Mouse (Mus musculus) c-Kit-positive CD71-positive TER-119-negative erythroid progenitor cells, embryonic 14.5 days (primary cell): ENCODE results near the gene Ddx55.

Source experiments
- DNase-seq: peaks from one replicate; pipeline ENCODE4 v3.0.0-alpha.2; 2013; ENCODE audit warnings: low read depth

The Ddx55 gene

DNA sequence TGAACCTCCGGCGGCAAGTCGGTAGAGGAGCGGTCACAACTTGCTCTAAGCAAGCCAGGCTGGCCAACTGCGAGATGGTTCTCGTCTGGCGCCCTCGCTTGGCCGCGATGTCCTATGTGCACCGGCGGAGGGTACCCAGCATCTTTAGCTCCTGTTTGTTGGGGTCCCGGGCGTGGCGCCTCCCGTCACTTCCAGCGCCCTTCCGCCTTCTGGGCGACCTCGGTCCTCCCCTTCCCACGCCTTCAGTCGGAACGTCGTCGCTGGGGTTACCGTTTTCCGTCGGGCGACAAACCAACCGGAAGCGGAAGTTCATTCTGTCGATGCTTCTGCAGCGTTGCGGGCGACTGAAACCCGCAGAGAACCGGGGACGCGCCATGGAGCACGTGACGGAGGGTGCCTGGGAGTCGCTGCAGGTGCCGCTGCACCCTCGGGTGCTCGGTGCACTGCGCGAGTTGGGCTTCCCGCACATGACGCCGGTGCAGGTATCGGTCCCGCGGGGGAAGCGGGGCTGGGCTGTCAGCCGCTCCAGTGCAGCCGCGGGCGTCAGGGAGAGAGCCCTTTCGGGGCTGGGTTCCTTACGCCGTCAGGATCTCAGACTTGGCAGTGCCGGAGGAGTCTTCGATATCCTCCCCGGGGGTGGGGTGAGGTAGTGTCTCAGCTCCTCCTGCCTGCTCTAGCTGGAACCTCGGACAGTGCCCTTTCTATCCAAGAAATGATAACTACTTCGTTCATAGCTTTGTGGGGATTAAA lies at the start of gene Ddx55:
Ddx55 (plus strand) TSS at position 307 of the 750 bp plus-strand sequence.
- peak; percentile 90 for DNase-seq

DNA sequence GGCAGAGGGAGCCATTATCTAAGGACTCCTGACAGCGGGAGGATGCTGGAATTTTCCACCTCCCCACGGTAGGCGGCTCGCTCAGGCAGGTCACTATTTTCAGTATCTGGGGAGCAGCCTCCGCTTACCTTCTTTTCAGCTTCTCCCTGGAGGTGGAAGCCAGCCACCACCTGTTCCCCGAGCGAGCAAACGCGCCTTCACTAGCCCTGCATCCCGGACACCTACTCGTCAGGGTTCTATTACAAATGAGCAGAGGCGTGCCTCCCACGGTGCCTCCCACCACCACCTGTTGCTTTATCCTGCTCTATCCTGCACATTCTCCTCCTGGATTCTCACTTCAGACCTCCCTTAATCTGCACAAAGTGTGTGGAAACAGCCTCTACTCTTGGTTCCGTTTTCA lies 48.9 kb upstream of the Ddx55 start:
- no peak for DNase-seq

DNA sequence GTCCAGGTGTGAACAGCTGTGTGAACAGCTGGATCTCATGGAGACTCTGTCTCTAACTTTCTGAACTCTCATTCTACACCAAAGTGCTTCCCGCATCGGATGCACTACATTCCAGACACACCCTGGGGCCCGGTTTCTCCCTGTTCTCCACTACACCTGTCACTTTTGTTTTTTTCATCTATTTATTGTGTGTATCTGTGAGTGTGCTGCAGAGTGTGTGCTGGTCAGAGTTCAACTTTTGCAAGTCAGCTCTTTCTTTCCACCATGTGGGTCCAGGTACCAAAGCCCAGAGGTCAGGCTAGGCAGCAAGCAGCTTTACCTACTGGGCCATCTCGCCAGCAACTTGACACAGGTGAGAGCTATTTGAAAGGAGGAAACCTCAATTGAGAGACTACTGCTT lies 47.4 kb upstream of the Ddx55 start:
- no peak for DNase-seq

DNA sequence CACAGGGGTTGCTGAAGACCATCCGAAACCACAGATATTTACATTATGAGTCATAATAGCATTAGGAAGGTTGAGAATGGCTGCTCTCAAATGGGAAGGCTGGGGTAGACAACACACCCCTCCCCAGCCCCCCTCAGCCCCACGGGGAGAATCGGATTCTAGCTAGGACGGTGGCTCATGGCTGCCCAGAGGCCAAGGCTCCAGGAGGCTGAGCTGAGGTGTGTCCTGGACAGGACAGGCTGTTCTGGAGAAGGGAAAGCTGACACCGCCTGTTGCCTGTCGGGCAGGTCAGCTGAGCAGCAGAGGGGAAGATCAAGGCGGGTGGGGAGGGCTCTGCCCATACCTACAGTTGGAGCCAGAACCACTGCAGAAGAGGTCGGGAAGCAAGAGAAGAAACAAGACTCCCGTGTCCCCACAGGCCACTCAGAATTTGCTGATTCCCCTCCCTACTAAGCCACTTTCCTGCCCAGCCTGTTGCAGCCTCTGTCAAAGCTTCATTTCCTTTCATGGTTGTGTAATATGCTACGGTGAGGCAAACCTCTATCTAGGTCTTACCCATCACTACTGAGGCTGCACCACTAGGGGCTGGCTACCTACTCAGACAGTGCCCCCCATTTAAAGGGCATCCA lies 45.8 kb upstream of the Ddx55 start:
- no peak for DNase-seq

DNA sequence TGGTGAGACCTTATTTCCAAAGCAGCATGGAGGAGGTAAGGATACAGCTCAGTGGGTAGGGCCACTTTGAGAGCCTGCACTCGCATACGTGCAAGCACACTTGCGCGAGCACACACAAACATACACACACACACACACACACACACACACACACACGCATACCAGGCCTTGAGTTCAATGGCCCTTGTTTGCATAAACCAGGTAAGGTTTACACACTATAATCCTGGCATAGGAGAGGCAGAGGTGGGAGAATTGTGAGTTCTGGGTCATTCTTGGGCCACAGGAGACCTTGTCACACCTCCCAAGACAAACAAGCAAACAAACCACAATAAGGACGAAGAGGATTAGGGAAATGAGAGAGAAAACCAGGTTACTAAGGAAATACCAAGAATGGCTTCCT lies 43.5 kb upstream of the Ddx55 start:
- DNase-seq, result no peak

DNA sequence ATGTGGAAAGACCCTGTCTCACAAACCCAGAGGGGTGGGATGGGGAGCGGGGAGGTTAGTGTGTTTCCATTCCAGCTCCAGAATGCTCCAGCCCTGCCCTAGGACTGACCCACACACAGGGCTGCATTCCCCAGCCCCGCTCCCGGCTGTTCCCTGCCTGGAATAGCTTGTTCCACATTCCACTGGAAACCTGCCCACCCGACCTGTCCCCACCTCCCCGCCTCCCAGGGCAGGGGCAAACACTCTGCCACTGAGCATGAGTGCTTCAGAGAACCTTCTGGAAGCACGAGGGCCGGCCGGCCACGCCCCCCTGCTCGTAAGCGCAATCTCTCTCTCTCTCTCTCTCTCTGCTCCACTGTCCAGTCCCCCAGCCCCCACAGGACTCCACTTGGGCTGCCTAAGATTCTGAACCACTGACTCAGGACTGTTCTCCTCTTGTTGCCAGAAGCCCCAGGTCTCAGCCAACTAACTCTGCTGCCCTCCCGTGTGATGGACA lies 42.9 kb upstream of the Ddx55 start:
- DNase-seq, result no peak

DNA sequence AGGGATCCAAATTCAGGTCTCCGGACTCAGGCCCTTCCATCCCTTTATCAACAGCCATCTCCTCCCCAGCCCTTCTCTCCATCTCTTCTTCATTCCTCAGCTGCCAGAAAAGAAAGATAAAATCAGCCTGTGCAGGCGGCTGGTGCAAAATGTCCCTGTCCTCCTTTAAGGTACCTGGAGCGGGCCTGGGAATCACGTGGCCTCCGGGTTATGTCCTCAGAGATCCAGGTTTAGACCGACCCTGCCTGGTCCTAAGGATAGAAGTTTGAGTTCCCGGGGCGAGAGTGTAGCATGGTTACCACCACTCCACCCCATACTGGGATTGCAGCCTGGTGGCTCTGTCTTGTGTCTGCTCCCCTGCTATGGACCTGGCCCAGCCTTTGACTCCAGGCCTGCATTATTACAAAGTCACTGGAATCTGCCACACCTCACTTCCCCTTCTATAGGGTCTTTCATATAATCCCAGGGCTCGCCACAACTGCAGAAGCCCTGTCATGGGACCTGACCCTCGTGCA lies 42.1 kb upstream of the Ddx55 start:
- no peak for DNase-seq

DNA sequence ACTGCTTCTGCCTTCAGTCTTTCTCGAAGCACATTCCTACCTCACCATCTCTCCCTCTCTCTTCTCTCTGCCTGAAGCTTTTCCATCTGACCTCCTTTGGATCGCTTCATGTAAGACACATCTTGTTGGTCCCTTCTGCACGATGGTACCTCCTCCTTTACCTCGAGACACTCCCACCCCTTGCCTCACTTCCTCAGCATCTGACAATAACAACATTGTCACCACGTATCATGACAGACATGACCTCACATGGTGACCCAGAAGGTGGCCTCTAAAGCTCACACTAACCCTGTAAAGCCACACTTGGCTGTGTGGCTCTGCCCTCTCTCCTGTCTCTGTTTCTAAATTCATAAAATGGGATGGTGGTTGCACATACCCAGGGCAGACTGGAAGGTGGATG lies 36.9 kb upstream of the Ddx55 start:
- no peak for DNase-seq

DNA sequence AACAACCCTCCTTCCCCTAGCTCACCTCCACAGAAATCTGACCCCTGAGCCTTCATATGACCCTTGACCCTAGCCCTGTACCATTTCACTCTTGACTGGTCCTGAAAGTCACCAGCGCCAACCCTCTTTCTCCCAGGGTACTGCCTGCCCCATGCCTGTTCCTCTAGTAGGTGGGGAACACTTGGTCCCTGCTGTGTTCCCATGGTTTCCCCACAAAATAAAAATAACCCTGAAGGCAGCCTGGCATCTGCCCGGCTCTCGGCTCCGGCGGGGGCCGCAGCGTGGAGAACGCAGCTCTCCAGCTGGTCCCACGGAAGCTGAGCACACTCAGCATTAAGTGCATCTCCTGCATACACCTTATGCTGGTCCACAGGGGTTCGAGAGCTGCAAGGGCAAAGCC lies 34.0 kb upstream of the Ddx55 start:
- DNase-seq, result no peak

DNA sequence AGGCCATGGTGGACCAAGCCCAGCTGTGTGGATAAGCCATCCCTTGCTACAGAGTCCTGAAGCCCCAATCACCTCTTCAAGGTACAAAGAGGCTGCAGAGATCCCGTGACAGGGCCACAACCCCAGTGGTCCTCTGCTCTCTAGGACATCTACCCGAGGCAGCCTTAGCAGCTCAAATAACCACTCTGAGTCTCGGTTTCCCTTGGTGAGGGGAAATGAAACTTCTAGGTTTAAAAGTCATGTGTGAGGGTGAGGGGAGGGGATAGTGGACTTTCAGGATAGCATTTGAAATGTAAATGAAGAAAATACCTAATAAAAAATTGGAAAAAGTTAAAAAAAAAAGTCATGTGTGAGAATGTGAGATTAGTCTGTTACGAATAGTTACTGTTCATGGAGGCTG lies 31.1 kb upstream of the Ddx55 start:
- no peak for DNase-seq

DNA sequence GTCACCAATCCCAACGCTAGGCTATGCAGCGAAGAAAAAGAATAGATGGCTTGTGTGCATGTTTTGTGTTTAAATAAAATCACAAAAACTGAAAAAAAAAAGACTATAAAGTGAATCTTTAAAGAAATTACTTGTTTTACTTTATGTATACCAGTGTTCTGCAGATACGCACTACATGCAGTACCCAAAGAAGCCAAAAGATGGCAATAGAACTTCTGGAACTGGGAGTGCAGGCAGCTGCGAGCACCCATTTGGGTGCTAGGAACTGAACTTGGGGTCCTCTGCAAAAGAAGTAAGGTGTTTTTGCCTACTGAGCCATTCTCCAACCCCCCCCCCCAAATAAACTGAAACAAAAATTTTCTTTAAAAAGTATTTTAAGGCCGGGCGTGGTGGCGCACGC lies 29.6 kb upstream of the Ddx55 start:
- peak; percentile 28 for DNase-seq

DNA sequence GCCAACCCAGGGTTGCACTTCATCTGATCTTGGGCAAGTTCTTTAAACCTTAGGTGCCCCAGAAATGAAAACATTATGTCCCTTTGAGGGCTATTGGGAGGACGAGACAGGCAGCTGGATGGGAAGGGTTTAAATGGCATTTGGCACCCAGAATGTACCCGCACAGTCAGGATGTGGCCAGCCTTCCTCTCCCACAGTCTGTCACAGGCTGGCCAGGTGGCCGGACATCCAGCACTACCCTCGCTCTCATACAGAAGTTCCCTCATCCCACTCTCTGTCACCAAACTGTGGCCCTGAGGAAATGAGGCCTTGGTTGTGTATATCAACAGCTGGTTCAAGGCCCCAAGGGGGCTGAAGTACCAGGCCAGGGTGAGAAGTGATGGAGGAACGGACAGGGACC lies 27.7 kb upstream of the Ddx55 start:
- no peak for DNase-seq

DNA sequence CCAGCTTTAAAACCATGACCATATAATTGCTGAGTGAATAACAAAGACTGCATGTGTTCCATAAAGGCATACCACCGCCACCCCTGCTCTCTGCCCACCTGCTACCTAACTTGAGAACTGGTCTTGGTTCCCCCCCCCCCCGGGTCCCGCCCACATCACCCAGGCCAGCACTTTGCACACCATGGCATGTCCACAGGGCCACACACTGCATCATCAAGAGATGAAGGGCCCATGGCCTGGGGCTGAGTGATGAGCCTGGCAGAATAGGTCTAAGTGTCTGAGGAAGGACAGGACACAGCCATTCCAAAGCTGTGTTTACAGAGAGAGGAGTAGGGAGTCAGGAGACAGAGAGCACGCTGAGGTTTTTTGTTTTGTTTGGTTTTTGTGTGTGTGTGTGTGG lies 24.3 kb upstream of the Ddx55 start:
- DNase-seq, result no peak

DNA sequence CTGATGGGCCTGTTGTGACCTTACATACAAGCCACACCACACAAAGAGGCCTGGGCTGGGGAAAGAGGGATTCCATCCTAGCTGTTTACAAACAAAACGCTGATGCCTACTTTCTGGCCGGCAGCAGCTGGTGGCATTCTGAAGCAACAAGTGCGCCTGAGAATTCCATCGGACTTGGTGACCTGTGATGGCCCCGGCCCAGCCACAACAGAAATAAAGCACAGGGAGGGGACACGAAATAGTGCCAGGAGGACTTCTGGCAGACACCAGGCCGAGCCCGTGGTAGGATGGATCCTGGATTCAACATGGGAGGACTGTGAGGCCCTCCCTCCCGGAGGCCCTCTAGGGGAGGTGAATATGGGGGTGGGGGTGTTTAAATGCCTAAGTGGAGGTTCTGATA lies 23.9 kb upstream of the Ddx55 start:
- no peak for DNase-seq

DNA sequence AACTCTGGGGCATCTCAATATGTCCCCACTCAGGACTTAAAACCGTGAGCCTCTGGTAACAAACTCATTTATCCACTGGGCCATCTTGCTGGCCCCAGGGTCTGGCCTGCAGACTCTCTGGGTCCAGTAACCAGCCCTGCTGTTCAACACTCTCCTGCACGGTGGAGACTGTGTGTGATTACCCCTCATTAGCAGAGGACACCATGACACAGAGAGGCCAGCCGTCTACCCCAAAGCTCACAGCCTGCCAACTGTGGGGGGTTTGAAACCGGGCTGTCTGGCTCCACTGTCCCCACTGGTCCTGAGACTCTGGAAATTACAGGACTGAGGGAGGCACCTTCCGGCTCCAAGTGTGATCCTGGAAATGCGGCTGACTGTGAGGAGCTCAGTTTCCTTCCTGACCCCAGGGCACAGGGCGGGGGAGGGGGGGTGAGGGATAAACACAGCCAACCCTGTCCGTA lies 23.4 kb upstream of the Ddx55 start:
- no peak for DNase-seq

DNA sequence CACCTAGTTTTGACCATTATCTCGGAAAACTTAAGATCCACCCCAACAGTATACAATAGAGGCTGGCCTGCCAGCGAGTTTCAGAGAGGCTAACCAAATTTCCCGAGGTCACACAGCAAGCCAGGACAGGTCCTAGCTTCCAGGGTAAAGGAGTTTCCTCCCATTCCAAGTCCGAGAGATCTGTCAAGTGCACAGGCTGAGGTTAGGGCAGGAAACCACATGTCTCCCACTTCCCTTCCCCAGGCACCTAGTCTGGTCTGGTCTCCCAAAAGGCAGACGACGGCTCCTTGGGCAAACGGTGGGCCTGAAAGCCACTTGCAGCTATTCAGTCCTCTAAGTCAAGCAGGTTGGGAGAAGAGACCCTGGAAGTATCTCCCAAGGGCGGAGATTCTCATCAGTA lies 23.0 kb upstream of the Ddx55 start:
- no peak for DNase-seq

DNA sequence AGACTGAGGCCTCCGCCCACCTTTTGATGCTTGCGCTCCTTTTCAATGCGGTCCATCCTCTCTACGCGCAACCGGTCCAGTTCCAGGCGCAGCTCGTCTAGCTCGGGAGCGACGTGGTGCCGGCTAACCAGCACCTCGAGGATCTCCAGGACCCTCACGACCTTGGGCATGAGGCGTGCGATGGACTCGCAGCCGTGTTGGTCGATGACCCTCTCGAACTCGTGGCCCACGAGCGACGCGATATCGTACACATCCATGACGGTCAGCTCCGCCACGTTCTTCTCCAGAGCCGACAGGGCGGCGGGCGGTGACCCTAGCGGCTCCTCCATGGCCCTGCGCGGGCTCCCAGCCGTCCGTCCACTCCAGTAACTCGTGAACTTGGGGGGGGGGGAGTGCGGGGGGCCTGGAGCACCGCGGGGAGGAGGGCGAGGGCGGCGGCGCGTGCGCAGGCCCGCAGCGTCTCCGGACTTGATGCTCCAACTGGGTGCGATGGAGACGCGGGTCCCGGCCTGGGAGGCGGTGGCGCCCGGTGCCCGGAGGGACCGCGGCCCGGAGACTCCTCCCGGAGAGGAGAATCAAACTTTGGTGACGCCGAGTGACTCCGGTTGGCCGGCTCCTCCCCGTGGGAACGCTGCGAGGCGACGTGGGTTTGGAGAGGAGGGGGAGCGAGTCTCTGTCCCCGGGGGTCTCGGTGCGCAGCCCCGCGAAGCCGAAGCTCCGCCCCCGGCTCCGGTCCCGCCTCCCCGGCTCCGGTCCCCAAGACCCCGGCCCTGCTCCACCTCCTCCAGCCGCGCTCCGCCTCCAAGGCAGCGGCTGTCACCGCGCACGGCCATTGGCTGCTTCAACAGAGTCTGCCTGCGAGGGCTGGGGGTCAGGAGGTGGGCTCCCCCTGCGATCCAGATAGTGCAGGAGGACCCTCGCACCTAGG lies 21.7 kb upstream of the Ddx55 start, which contains the start of gene Rilpl1:
Rilpl1 (minus strand) TSS at position 737 of the 928 bp plus-strand sequence.
- no peak for DNase-seq

DNA sequence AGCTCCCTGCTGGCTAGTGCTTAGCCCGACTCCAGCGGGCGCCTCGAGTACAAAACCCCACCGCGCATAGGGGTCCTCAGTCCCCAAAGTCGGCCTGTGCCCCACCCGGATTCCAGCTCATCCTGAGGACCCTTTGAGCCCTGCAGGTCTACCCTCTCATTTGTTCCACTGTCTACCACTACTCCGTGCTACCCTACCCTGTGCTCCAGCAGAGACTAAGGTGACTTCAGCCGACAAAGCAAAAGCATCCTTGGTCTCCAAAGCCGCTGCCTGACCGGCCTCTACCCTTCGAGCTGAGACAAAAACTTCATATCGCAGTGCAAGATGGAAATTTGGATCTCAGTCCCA lies 21.1 kb upstream of the Ddx55 start:
- no peak for DNase-seq

DNA sequence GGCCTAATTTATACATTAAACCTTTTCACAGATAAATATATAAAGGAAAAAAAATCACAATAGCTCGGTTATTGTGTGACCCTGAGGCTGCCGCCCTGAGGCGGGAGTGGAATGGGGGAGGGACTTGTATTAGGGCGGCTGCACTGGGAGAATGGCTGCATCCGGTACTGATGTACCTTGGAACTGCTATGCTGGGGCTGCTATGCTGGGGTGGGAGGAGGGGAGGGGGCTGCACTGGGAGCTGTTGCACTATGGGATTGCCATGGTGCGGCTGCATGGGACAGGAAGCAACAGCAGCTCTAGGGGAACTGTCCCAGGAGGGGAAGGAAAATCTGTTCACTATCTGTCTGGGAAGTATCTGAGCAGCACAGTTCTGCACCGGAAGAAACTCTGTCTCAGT lies 20.2 kb upstream of the Ddx55 start:
- DNase-seq, result no peak

DNA sequence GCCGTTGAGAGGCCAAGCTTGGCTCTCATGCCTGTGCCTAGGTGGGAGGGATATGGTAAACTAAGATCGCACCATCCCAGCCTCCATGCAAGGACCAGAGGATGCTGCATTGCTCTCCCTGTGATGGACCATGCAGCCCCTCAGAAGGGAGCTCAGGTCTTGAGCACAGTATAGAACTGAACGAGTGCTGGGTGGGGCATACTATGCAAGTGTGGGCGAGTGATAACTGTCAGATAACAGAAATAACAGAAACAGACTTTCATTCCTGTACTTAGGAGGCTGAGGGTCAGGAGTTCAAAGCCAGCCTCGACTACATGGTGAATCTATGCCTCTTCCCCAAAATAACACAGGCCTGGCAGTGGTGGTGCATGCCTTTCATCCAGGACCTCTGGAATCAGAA lies 17.6 kb upstream of the Ddx55 start:
- DNase-seq, result no peak

DNA sequence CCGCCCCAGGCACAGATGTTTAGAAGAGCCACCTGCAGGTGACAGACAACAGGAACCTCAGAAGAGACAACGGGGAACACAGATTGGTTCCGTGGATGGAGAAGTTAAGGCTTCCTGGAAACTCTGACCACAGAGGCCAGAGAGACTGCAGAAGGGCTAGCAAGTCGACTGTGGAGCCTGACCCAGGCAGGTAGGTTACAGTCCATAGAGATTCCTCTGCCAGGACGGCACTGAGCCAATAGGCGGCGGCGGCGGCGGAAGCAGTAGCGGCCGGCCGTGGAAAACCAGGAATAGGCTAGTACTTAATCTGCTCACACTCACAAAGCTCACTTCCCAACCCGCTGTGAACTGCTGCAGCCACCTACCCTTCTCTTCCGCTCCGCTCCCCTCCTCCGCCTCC lies 15.9 kb upstream of the Ddx55 start:
- DNase-seq, result no peak
